Comparison of ENCODE assay signal across 7 mouse cellular contexts in genomic region chr2:180225762-180226378, GRCm38 (mm10). TPM values are rescaled to one million over a fixed set of nuclear protein-coding genes. Genes with fewer than 3 reads are reported as not detected.
DNase-seq lines count a peak whose midpoint lies in the region; ATAC-seq and TF ChIP-seq lines count a peak whose summit lies in the region.

Lama5 (minus strand) TSS chr2:180225859.

- WGBS in cerebellum, adult 2 months: 2% methylated on average over 37 of the region's 37 CpGs
- under 1% methylated on average over 35 of the region's 37 CpGs for WGBS in hindbrain, postnatal 0 days
- under 1% methylated on average over 37 of the region's 37 CpGs for WGBS in liver, embryonic 12.5 days (ENCODE audit: insufficient replicate concordance)

- peak; percentile 90 for DNase-seq in ZHBTc4 (ENCODE audit: low read depth, low spot score)
- peak; percentile 31 to 41 for DNase-seq in cerebellum, adult 2 months
- peak; percentile 65 for DNase-seq in gastrocnemius, postnatal 14 days
- DNase-seq in hindbrain, postnatal 0 days (ENCODE audit: low spot score): peak; percentile 45
- peak; percentile 75 for DNase-seq in neural tube, embryonic 10.5 days (ENCODE audit: extremely low spot score, low spot score)
- no peak for DNase-seq in left cerebral cortex, adult 11 months (ENCODE audit: low spot score)

- no peaks in the 10 kb centered on the region for H3K9me3 ChIP-seq in hindbrain, postnatal 0 days (ENCODE audit: low read length)
- H3K9me3 ChIP-seq in liver, embryonic 12.5 days (replicated peaks): no peaks in the 10 kb centered on the region

- H3K9ac ChIP-seq in hindbrain, postnatal 0 days (replicated peaks; ENCODE audit: low read length): peak within 1 kb of the TSS; percentile 47
- H3K9ac ChIP-seq in liver, embryonic 12.5 days: peak within 1 kb of the TSS; percentile 47

- no peaks in the 10 kb centered on the region for H3K4me1 ChIP-seq in cerebellum, adult 2 months (ENCODE audit: control insufficient read depth, insufficient read depth, low read length)
- peaks cover 22% of the 10 kb centered on the region; the same call in 1 of the 2 replicates for H3K4me1 ChIP-seq in hindbrain, postnatal 0 days (ENCODE audit: insufficient read depth, low read length)
- H3K4me1 ChIP-seq in liver, embryonic 12.5 days: peaks cover 45% of the 10 kb centered on the region

- ATAC-seq in hindbrain, postnatal 0 days: peak; percentile 46
- ATAC-seq in liver, embryonic 12.5 days: peak; percentile 55

- TF ChIP-seq CTCF in cerebellum, adult 2 months (IDR thresholded peaks at IDR 0.05; ENCODE audit: borderline replicate concordance, insufficient read depth, low read depth, low read length): no peak
- TF ChIP-seq CTCF in hindbrain, postnatal 0 days (IDR thresholded peaks at IDR 0.05; ENCODE audit: low read depth): no peak

- H3K27ac ChIP-seq in cerebellum, adult 2 months (ENCODE audit: insufficient read depth, low read length): no peak within 1 kb of the TSS
- H3K27ac ChIP-seq in hindbrain, postnatal 0 days: no peak within 1 kb of the TSS
- no peak within 1 kb of the TSS for H3K27ac ChIP-seq in liver, embryonic 12.5 days

- H3K36me3 ChIP-seq in hindbrain, postnatal 0 days (ENCODE audit: insufficient read depth, low read length): no peaks in the 10 kb centered on the region
- no peaks in the 10 kb centered on the region for H3K36me3 ChIP-seq in liver, embryonic 12.5 days

- peak within 1 kb of the TSS; percentile 98 for H3K4me2 ChIP-seq in hindbrain, postnatal 0 days (ENCODE audit: low read depth, low read length)
- H3K4me2 ChIP-seq in liver, embryonic 12.5 days: peak within 1 kb of the TSS; percentile 84

- H3K27me3 ChIP-seq in cerebellum, adult 2 months (ENCODE audit: control insufficient read depth, insufficient read depth, low read length): no peaks in the 10 kb centered on the region; the same call in 1 of the 2 replicates
- H3K27me3 ChIP-seq in hindbrain, postnatal 0 days (ENCODE audit: insufficient read depth, low read length): peaks cover 11% of the 10 kb centered on the region; the same call in 1 of the 2 replicates
- H3K27me3 ChIP-seq in liver, embryonic 12.5 days (replicated peaks): peaks cover 66% of the 10 kb centered on the region

- intact Hi-C loops in gastrocnemius, postnatal 14 days (cut with DNase I; ENCODE audit: low total_unique reads): no loop called here

- peak within 1 kb of the TSS; percentile 58 for H3K4me3 ChIP-seq in cerebellum, adult 2 months (replicated peaks; ENCODE audit: insufficient read depth, low read depth, low read length)
- H3K4me3 ChIP-seq in hindbrain, postnatal 0 days (ENCODE audit: low read length): peak within 1 kb of the TSS; percentile 58
- peak within 1 kb of the TSS; percentile 59 for H3K4me3 ChIP-seq in liver, embryonic 12.5 days

- TF ChIP-seq POLR2A in cerebellum, adult 2 months (IDR thresholded peaks at IDR 0.05; ENCODE audit: borderline replicate concordance, insufficient read depth, low read length): no peak

RNA-seq across cellular contexts. Expression of gene Lama5, which starts in this region (rescaled TPM):
- 6.4 and 7.0 TPM in 2 replicates for polyA plus RNA-seq in cerebellum, adult 2 months (2012; rRNA removed)
- 10 to 100 TPM; 17.9 to 18.0 TPM for total RNA-seq in gastrocnemius, postnatal 14 days (2021)
- 10.3 and 16.5 TPM in 2 replicates for total RNA-seq in hindbrain, postnatal 0 days (2014; rRNA removed)
- polyA plus RNA-seq in hindbrain, postnatal 0 days (2015; fragmentation: Nextera tagmentation; extraction: Ambion mirVana): 2.7 and 3.5 TPM in 2 replicates
- polyA plus RNA-seq in liver, embryonic 12.5 days (2016; fragmentation: Nextera tagmentation; extraction: Ambion mirVana): 4.1 and 4.3 TPM in 2 replicates
